Mouse (Mus musculus) liver, embryonic 15.5 days (tissue): Measurements from ENCODE around the gene Tead1. TPM values are rescaled to one million over a fixed set of nuclear protein-coding genes. Genes with fewer than 3 reads are reported as not detected.

Experiments used
- ATAC-seq: fragments of 200-750 bp; cut with Nextera tagmentation; 2 replicates; pipeline ENCODE4 v1.8.0; 2017; ENCODE audit warnings: moderate number of reproducible peaks, mild to moderate bottlenecking, moderate library complexity; ENCODE audit not compliant: insufficient read depth
- H3K27ac ChIP-seq: fragments of 300-500 bp; sonication (generic); replicated peaks from 2 replicates; pipeline ENCODE4 v1.5.1; 2015; ENCODE audit warnings: mild to moderate bottlenecking, inconsistent platforms
- H3K27me3 ChIP-seq: fragments of 300-500 bp; sonication (generic); 2 replicates; pipeline ENCODE4 v1.6.1; 2015; ENCODE audit warnings: mild to moderate bottlenecking, inconsistent platforms
- H3K36me3 ChIP-seq: fragments of 300-500 bp; sonication (generic); replicated peaks from 2 replicates; pipeline ENCODE4 v1.6.1; 2015; ENCODE audit warnings: moderate library complexity, mild to moderate bottlenecking, inconsistent platforms
- H3K4me1 ChIP-seq: fragments of 300-500 bp; sonication (generic); replicated peaks from 2 replicates; pipeline ENCODE4 v1.6.1; 2015; ENCODE audit warnings: inconsistent platforms
- H3K4me2 ChIP-seq: fragments of 300-500 bp; sonication (generic); 2 replicates; pipeline ENCODE4 v1.6.1; 2015; ENCODE audit warnings: moderate library complexity, mild to moderate bottlenecking, inconsistent platforms
- H3K4me3 ChIP-seq: fragments of 300-500 bp; sonication (generic); replicated peaks from 2 replicates; pipeline ENCODE4 v1.5.1; 2015; ENCODE audit warnings: mild to moderate bottlenecking, inconsistent platforms
- H3K9ac ChIP-seq: fragments of 300-500 bp; sonication (generic); 2 replicates; pipeline ENCODE4 v1.6.1; 2015; ENCODE audit warnings: moderate library complexity, mild to moderate bottlenecking, inconsistent platforms
- H3K9me3 ChIP-seq: fragments of 300-500 bp; sonication (generic); replicated peaks from 2 replicates; pipeline ENCODE4 v1.6.1; 2016; ENCODE audit warnings: inconsistent platforms
- WGBS: fragments of 180-500 bp; shearing (Covaris S2); methylation state at CpG from one replicate; pipeline ENCODE4 v1.1.7; 2015; ENCODE audit warnings: mixed read lengths; ENCODE audit not compliant: insufficient replicate concordance; 5-methylcytosine and 5-hydroxymethylcytosine counted together
- polyA plus RNA-seq: library from polyadenylated mRNA; unstranded; fragments of >200 nt; fragmentation: Nextera tagmentation; extraction: Ambion mirVana; gene quantifications from 2 replicates; pipeline ENCODE4 v1.2.1, GENCODE M21; 2015

Gene Tead1
- polyA plus RNA-seq, 1 experiment from 2014 or later, result 1.2 TPM

DNA sequence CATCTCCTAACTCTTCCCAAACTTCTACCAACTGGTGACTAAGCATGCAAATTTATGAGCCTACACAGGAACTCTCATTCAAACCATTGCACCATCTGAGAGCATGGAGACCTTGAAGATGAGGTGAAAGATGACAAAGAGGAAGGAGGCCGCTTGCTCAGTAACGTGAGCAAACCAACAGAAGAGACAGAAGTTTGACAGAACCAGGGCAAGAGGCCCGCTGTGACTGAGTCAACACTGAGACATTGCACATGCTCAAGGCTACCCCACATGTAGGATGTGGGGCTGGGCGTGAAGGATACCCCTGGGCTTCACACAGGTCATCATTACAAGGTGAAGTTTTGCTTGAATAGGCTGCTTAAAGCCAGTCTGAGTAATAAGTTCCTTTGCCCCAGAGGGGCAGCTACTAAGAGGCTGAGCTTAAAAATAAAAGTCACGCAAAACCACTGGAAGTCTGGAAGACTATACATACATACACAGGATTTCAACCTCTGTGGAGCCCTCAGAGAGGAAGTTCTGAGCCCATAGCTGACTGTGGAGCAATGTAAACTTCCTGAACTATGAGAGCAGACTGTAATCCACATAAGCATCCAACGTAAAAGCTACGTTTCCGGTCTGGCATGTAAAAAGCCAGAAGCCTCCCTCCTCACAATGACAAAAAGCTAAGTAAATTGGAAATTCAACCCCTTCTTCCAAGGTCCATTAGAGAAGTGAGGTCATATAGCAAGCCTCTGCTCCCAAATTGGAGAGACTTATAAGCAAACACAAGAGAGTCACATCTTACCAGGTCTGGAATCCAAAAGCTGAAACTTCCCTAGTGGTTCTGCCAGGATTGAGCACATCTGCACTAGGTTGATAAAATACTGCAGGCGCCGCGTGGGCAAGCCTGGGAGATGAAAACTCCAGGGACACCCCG lies 16.5 kb upstream of the Tead1 start:
- 0 out of 2 replicates have a peak overlapping the region, but pooled peaks have one; percentile 30 for H3K27ac ChIP-seq
- WGBS, result 31% methylated on average over 12 of the region's 12 CpGs
- no peak overlapping the region for H3K4me3 ChIP-seq
- no peaks in the 10 kb centered on the region for H3K36me3 ChIP-seq
- H3K27me3 ChIP-seq, result no peaks in the 10 kb centered on the region
- no peak overlapping the region for H3K9ac ChIP-seq
- H3K4me2 ChIP-seq, result no peak overlapping the region
- no peaks in the 10 kb centered on the region for H3K9me3 ChIP-seq
- no peaks in the 10 kb centered on the region for H3K4me1 ChIP-seq
- no peak for ATAC-seq

DNA sequence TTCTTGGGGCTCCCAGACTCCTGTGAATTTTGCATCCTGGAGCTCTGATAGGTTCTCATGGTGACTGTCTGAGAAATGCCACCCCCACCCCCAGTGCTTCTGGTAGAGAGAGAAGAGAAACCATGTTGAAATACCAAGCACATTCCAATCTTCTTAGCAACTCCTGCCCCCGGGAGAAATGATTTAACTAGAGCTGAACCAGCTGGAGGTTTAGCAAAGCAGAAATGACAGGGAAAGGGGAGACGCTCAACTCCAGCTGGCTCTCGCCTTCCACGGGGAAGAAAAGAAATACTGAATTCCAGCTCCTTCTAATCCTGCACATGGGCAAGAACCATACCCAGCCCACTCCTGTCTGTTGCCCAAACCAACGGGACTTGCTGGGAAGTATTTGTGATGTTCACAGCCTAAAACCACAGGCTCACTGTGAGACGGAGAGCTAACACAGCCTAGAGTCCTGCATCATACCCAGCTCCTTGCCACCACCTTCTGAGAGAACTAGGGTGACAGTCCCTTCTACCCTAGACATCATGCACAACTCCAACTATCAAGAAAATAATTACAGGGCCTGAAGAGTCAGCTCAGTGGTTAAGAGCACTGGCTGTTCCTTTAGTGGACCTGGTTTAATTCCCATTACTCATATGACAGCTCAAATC lies 15.7 kb upstream of the Tead1 start:
- H3K27me3 ChIP-seq, result no peaks in the 10 kb centered on the region
- H3K9ac ChIP-seq, result no peak overlapping the region
- 0 out of 2 replicates have a peak overlapping the region, but pooled peaks have one; percentile 30 for H3K27ac ChIP-seq
- no peak overlapping the region for H3K4me2 ChIP-seq
- no peaks in the 10 kb centered on the region for H3K9me3 ChIP-seq
- ATAC-seq, result no peak
- no peak overlapping the region for H3K4me3 ChIP-seq
- no peaks in the 10 kb centered on the region for H3K36me3 ChIP-seq
- 40% methylated on average over 6 of the region's 6 CpGs for WGBS
- no peaks in the 10 kb centered on the region for H3K4me1 ChIP-seq

DNA sequence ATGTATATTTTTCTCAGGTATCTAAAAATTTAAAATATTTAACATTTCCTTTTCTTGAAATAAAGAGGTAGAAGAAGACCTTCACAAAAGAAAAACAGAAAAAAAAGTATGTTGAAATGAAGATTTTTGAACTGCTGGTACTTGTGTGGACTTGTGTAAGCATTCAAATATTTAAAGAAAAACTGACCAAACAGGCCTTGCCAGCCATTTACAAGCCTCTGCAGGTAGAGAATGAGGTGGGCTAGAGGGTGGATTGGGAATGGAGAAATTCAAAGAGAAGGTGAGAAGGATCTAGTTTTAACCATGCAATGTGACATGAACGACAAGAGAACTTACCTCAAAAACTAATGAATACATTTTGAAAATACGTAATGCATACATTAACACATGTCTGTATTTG lies 9.1 kb upstream of the Tead1 start:
- H3K4me1 ChIP-seq, result no peaks in the 10 kb centered on the region
- no peak overlapping the region for H3K9ac ChIP-seq
- peaks cover under 1% of the 10 kb centered on the region; the same call in 1 of the 2 replicates for H3K27me3 ChIP-seq
- no peak overlapping the region for H3K4me3 ChIP-seq
- no peak for ATAC-seq
- H3K9me3 ChIP-seq, result no peaks in the 10 kb centered on the region
- no peak overlapping the region for H3K27ac ChIP-seq
- no peaks in the 10 kb centered on the region for H3K36me3 ChIP-seq
- no peak overlapping the region for H3K4me2 ChIP-seq
- WGBS, result 68% methylated on average over 2 of the region's 2 CpGs

DNA sequence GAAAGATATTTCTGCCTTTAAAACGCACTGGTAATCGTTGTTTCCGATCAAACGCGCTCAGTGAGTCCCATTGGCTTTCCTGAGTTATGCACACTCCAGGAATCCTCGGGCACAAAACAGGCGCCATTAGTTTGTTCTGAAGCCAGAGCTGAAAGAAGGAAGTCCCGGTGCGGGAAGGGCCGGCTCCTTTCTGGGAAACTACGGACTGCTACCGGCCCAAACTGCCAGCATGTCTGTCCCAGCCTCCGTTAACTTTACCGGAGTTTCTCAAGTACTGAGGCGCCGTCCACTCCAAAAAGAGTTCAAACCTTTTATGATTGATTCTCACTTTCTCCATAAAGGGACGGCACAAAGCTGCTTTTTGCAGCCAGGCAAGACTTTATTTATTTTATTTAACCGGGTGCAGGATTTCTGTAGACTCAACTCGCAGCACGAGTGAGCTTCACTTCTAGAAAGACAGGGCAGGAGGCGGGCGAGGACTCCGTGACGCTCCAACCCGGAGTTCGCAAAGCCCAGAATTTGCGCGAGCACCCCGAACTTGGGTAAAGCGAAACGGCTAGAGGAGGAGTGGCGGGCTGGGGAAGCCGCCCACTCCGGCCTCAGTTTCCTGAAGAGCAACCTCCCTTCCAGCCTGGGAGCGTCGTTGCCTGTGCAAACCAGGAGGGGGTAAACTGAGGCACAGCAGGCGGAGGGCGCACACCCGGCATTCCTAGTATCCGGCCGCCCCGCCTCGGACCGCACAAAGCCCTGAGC lies 524 bp upstream of the Tead1 start:
- peak overlapping the region; percentile 51 for H3K27ac ChIP-seq
- 2% methylated on average over 40 of the region's 44 CpGs for WGBS
- no peak overlapping the region for H3K9ac ChIP-seq

DNA sequence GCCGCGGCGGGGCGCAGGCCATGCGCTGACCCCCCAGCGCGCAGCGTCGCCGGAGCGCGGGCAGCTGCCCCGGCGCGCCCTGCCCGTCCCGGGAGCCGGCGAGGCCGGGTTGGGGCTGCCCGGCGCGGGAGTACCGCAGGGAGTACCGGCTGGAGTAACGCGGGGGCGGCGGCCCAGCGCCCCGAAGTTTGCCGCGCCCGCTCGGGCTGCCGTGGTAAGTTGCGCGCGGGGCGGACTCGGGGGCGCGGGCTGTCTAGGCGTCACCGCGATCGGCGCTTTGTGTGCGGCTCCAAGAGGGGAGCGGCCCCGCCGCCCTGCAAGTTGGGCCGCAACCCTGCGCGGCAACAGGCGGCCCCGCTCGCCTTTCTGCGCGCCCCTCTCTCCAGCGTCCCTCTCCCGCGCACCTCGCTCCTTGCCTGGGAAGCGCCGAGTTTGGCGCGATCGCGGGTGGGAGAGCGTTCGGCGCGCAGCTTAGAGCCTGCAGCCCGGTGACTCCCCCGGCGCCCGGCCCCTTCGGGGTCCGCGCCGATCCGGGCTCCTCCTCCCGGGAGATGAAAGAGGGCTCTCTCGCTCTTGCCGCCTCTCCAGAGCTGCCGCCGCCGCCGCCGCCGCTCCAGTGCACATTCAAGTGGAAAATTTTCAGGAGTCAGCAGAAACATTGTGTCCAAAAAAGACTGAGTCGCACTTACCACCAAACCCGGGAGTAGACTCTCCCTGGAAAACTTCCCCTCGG lies 561 bp downstream of the Tead1 start:
- Histone ChIP-seq H3K27ac (peak overlapping the region; percentile 70), H3K4me1 (no peaks in the 10 kb centered on the region; the same call in 1 of the 2 replicates), H3K4me3 (peak overlapping the region; percentile 57), H3K27me3 (peaks cover 87% of the 10 kb centered on the region), H3K4me2 (peak overlapping the region; percentile 58), H3K9me3 (no peaks in the 10 kb centered on the region), H3K36me3 (no peaks in the 10 kb centered on the region), H3K9ac (peak overlapping the region; percentile 45; the same call in 1 of the 2 replicates)
- peak; percentile 58 for ATAC-seq
- WGBS, result under 1% methylated on average over 67 of the region's 95 CpGs

More for the DNA sequence above, 524 bp upstream of the Tead1 start:
- H3K4me3 ChIP-seq, result peak overlapping the region; percentile 57
- no peaks in the 10 kb centered on the region for H3K9me3 ChIP-seq
- peak overlapping the region; percentile 58 for H3K4me2 ChIP-seq
- ATAC-seq, result peak; percentile 14
- peaks cover 78% of the 10 kb centered on the region for H3K27me3 ChIP-seq
- no peaks in the 10 kb centered on the region; the same call in 1 of the 2 replicates for H3K4me1 ChIP-seq
- H3K36me3 ChIP-seq, result no peaks in the 10 kb centered on the region

DNA sequence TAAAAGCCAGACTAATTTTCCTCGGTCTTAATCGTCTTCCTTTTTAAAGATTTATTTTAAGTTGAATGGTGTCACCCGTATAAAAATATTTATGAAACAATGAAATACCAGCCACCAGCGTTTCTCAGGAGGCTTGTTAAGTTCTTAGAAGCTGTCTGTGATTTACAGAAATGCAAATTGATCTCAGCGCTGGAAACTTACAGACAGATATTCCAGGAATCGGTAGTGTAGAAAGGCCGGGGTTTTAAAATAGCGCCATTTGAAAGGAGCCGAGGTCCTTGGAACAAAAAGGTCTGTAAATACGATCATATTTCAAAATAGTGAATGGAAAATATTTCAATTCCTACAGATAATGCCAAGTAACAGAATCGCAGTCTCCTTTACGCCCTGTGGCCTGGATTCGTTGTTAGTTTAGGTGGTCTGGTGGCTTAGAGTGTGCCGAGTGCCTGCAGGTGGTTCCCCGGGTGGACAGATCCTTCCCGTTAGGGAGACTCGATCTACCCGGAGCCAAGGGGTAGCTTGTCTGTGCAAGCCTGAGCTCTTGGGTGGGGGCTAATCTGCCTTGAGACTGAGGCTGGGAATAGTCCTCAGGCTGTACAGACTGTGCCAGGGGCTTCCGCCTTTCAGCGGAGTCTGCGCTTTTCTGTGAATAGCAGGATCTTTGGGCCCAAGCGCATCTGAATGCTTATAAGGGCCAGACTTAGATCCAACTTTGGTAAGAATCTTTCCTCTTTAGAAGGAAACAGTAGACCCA lies 1.6 kb downstream of the Tead1 start:
- no peaks in the 10 kb centered on the region for H3K9me3 ChIP-seq
- H3K4me1 ChIP-seq, result peaks cover 3% of the 10 kb centered on the region; the same call in 1 of the 2 replicates
- no peak for ATAC-seq
- H3K36me3 ChIP-seq, result no peaks in the 10 kb centered on the region
- peak overlapping the region; percentile 57 for H3K4me3 ChIP-seq
- H3K27me3 ChIP-seq, result peaks cover 92% of the 10 kb centered on the region
- H3K9ac ChIP-seq, result no peak overlapping the region
- no peak overlapping the region for H3K27ac ChIP-seq
- WGBS, result 7% methylated on average over 22 of the region's 22 CpGs
- peak overlapping the region; percentile 58 for H3K4me2 ChIP-seq

DNA sequence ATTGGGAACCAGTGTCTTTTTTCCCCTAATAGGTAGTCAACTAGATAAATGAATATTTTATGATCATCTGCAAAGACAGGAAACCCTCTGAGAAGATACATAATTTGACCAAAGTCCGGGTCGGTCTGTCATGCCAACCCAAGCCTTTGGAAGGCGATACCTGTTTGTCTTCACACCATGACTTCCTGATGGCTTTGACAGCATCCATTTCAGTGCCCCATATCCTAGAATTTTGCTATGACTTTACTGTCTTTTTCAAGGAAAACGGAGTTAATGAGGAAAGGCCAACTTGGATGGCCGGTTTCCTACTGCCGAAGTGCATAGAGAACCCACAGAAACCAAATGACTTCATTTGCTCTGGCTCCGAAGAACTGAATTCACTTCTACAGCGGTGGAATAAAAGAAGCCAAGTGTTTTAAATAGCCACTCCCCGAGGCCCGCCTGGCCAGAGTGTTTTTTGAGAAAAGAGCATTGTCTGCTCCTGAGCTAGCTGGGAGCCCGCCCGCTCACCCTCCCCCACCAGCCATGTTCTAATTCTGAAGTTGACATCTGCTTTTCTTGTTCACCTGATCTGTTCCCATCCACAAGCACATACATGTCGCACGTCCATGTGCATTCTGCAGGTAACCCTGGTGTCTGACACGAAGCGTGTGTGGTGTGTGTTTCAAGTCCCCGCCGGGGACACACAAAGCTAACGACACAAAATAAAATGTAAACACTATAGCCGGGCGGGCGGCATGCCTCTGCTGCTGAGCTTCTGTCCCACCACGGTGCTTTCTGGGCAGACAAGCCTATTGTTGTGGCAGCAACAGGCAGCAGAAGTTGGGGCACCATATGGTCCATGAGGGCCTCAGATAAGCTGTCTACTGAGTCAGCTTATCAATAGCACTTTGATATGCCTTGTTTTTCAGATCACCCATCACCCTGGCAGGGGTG lies 5.8 kb downstream of the Tead1 start:
- H3K27ac ChIP-seq, result no peak overlapping the region
- no peaks in the 10 kb centered on the region for H3K36me3 ChIP-seq
- no peak overlapping the region for H3K9ac ChIP-seq
- H3K9me3 ChIP-seq, result no peaks in the 10 kb centered on the region
- ATAC-seq, result no peak
- no peak overlapping the region for H3K4me3 ChIP-seq
- H3K27me3 ChIP-seq, result peaks cover 76% of the 10 kb centered on the region
- 11% methylated on average over 23 of the region's 23 CpGs for WGBS
- no peak overlapping the region for H3K4me2 ChIP-seq
- H3K4me1 ChIP-seq, result peaks cover 8% of the 10 kb centered on the region; the same call in 1 of the 2 replicates

DNA sequence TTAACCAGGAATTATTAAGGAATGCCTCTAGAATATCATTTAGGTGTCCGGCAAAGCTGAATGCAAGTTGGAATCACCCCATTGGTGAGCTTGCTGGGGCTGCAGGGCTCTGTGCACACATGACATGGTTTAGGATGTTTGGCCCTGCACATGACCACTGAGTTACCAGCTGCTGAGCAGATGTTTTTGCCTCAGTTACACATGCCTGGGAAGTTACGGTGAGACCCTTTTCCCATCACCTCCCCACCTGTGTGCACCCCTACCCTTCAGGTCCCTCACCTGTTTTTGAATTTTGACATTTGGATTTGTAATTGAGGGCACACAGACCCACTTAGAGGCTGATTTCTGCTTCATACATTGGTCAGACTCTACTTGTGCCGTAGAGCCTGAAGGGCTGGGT lies 6.9 kb downstream of the Tead1 start:
- Histone ChIP-seq H3K4me1 (peaks cover 8% of the 10 kb centered on the region; the same call in 1 of the 2 replicates), H3K27me3 (peaks cover 65% of the 10 kb centered on the region), H3K36me3 (no peaks in the 10 kb centered on the region), H3K4me2 (no peak overlapping the region), H3K9ac (no peak overlapping the region), H3K4me3 (no peak overlapping the region), H3K27ac (no peak overlapping the region), H3K9me3 (no peaks in the 10 kb centered on the region)
- no peak for ATAC-seq
- WGBS, result 53% methylated on average over 3 of the region's 3 CpGs

DNA sequence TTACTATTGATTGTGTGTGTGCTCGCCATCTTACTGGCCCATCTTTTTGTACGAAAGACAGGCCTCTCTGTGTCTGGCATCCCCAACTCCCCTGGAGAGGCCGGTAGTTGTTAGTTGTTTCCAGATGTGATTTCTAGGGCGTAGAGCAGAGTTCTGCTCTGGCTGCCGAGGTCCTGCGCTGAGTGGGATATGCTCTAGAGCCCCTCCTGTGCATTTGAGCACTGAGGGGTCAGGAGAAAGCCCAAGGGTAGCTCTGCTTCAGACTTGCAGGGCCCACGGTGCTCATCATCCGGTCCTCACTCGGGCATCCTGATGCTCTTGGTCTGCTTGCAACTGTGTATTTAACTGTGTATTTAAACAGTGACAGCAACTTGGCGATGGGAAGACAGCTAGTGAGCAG lies 7.5 kb downstream of the Tead1 start:
- Histone ChIP-seq H3K4me2 (no peak overlapping the region), H3K27ac (no peak overlapping the region), H3K36me3 (no peaks in the 10 kb centered on the region), H3K27me3 (peaks cover 61% of the 10 kb centered on the region), H3K4me3 (no peak overlapping the region), H3K9me3 (no peaks in the 10 kb centered on the region), H3K9ac (no peak overlapping the region), H3K4me1 (peaks cover 12% of the 10 kb centered on the region)
- WGBS, result 46% methylated on average over 10 of the region's 10 CpGs
- no peak for ATAC-seq
